Mouse (Mus musculus) small intestine, adult 2 months (tissue): ENCODE measurements around the gene Ambra1.
A peak's percentile ranks its signal among the peaks of the same experiment; 100 is the strongest.

Experiments used
- CTCF ChIP-seq: fragments of 200-500 bp; IDR thresholded peaks from 2 replicates; pipeline ENCODE4 v1.5.1; 2012; ENCODE audit warnings: low read depth, mild to moderate bottlenecking, control low read depth, inconsistent platforms, low read length, moderate library complexity, mixed read lengths; ENCODE audit not compliant: insufficient replicate concordance, insufficient read length; ENCODE audit errors: extremely low read depth
- POLR2A ChIP-seq: fragments of 200-500 bp; IDR thresholded peaks from 2 replicates; pipeline ENCODE4 v1.6.1; 2012; ENCODE audit warnings: low read depth, mild to moderate bottlenecking, control low read depth, inconsistent platforms, low read length, moderate library complexity

GRCm38 (mm10) chr2:91965417-91965816, 235.5 kb downstream of the Ambra1 start:
- TF ChIP-seq POLR2A (peak; percentile 34; the same call in 1 of the 2 replicates), CTCF (no peak)
